Mouse (Mus musculus): Measurements from ENCODE around the gene Dusp11. TPM values are rescaled to one million over a fixed set of nuclear protein-coding genes. Genes with fewer than 3 reads are reported as not detected.

Gene Dusp11
- polyA plus RNA-seq (2015; fragmentation: Nextera tagmentation; extraction: Ambion mirVana) = 27.0 and 30.4 TPM in 2 replicates

DNA sequence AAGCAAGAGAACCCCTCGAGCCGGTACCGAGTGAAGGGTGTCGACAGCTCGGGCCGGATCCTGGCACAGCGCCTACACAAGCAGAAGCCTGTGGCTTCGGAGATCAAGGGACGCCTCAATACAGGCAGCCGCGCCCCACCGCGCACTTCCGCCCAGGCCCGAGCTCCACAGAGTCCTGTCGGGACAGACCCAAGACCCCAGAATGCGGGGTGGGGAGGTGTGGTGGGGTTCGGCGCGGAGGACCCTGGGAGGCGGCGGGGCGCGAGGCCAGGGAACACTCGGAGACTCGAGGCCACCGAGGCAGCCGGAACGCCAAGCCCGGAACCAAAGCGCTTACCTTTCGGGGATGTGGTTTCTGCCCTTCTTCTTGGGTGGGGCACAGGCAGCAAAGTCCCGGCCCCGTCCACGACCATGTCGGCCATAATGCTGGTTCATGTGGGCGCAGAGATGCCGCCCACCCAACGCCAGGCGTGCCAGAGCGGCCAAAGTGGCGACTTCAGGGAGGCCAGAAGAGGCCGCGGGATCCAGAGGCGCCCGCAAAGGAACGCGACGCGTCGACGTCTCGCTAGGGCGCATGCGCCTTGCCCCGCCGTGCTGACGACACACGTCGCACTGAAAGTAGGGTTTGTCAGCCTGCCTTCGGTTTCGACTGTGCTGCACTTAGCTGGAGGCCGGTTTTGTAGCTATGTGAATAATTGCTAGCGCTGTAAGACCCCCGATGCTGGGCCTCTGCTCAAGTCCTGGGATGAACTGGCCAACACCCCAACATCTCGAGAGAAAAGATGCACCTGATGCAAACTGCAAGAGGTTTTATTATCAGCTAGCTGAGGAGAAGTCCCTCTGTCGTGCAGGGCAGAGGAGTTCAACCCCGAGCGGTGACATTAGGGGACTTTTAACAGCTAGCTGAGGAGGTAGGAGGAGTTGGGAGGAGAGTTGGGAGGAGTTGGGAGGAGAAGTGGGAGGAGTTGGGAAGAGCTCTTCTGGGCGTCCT is at the start of gene Dusp11:
Gene Dusp11 (minus strand): TSS at position 567 of the 991 bp plus-strand sequence.

DNA sequence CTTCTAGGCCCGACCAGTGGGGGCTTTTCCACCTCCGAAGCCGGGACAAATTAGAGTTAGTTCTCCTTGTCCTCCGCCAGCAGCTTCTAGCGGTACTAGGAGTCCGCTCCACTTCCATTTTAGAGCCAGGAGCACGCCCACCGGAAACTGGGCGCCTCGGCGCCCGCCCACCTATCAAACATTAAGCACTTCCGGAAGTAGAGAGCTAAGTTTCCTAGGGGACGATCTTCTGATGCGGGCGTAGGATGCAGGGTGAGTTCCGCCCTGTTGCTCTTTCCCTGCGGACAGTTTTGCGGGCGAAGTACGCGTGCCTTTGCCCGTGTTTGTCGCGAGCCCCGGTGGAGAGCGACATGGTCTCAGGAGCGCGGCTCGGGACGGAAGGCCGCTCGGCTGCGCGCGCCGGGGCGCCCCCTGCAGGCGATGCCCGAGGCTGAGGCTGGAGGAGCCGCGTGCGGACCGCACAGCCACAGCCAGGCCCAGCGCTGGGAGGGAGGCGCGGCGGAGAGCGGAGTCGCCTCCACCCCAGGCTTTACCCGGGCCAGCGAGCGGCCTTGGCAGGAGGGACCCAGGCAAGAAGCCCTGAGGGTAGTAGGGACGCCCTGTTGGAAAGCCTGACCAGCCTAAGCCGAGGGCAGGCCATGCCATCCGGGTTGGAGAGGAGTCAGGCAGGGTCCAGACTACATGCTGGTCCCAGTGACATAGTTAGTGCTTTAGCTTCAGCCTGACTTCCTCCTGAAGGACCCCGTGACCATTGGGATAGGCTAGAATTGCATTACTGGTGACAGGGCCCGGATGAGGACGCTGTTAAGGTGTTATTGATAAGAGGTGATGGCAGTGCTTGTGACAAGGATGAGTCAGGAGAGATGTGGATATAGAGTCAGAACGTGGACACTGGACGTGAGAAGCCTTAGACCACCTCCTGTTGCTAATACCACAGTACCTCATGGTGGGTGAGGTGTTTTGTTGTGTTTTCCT is 45.6 kb downstream of the Dusp11 start, which contains the start of gene Nat8f1:
Gene Nat8f1 (minus strand): TSS at position 149 of the 975 bp plus-strand sequence.

DNA sequence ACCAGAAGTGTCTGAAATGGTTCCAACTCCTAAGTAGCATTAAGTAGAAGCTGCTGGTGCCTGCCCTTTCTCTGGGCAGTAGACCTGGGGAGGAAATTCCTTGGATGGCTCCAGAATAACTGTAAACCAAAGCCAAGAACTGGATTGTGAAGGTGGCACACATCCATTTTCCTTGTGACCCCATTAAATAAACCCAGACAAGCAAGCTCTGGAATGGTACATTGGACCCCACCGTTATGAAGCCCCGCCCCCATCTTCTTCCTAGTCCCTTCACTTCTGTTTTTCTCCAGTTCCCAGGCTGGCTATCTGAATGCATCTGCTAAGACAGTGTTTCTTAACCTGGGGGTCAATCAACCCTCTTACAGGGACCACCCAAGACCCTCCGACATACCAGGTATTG is 49.9 kb downstream of the Dusp11 start, which contains the start of gene Tprkb:
Gene Tprkb (plus strand): TSS at position 279 of the 400 bp plus-strand sequence.

DNA sequence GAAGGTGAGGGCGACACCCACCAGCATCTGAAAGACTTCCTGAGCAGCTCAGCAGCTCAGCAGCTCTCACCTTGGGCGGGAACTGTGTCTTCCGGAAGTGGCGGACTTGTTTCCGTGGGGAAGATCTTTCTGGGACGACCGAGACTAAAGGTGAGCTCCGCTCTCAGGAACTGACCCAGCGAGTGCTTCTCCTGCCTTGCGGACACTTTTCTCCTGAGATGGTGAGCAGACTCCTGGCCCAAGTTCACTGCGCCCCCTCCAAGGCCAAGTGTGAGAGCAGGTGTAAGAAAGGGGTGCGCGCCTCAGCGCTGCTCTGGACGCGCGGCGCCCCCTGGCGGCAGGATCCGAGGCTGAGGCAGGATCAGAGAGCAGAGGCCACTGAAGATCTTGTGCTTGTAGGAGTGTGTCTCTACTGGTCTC is 56.8 kb downstream of the Dusp11 start, which contains the start of gene Nat8f4:
Gene Nat8f4 (minus strand): TSS at position 243 of the 420 bp plus-strand sequence.

Other genes starting within 250 kb of the Dusp11 start
- 0.07 TPM in 1 of 2 replicates, not detected in the other for gene Nat8f7, start 248.5 kb downstream of the Dusp11 start, polyA plus RNA-seq (2015; fragmentation: Nextera tagmentation; extraction: Ambion mirVana)
- not detected in 2 replicates for gene Nat8f3, start 195.9 kb downstream of the Dusp11 start, polyA plus RNA-seq (2015; fragmentation: Nextera tagmentation; extraction: Ambion mirVana)
- not detected in 2 replicates for gene Nat8f6, start 140.7 kb downstream of the Dusp11 start, polyA plus RNA-seq (2015; fragmentation: Nextera tagmentation; extraction: Ambion mirVana)
- gene Nat8f5, start 140.7 kb downstream of the Dusp11 start, polyA plus RNA-seq (2015; fragmentation: Nextera tagmentation; extraction: Ambion mirVana) = not detected in 2 replicates
- gene Nat8, start 129.6 kb downstream of the Dusp11 start, polyA plus RNA-seq (2015; fragmentation: Nextera tagmentation; extraction: Ambion mirVana) = 0.16 TPM in 1 of 2 replicates, not detected in the other
- not detected in 2 replicates for gene Nat8f2, start 92.5 kb downstream of the Dusp11 start, polyA plus RNA-seq (2015; fragmentation: Nextera tagmentation; extraction: Ambion mirVana)
- 0.72 and 0.90 TPM in 2 replicates for gene Nat8f4, start 56.8 kb downstream of the Dusp11 start, polyA plus RNA-seq (2015; fragmentation: Nextera tagmentation; extraction: Ambion mirVana)
- 28.5 and 29.1 TPM in 2 replicates for gene Tprkb, start 49.8 kb downstream of the Dusp11 start, polyA plus RNA-seq (2015; fragmentation: Nextera tagmentation; extraction: Ambion mirVana)
- gene Nat8f1, start 46.0 kb downstream of the Dusp11 start, polyA plus RNA-seq (2015; fragmentation: Nextera tagmentation; extraction: Ambion mirVana) = 3.9 and 5.0 TPM in 2 replicates
- not detected in 2 replicates for gene Figla, start 54.5 kb upstream of the Dusp11 start, polyA plus RNA-seq (2015; fragmentation: Nextera tagmentation; extraction: Ambion mirVana)
- gene Add2, start 67.0 kb upstream of the Dusp11 start, polyA plus RNA-seq (2015; fragmentation: Nextera tagmentation; extraction: Ambion mirVana) = 0.15 and 0.49 TPM in 2 replicates
- gene Tgfa, start 233.6 kb upstream of the Dusp11 start, polyA plus RNA-seq (2015; fragmentation: Nextera tagmentation; extraction: Ambion mirVana) = 0.46 and 0.51 TPM in 2 replicates